Mouse (Mus musculus): ENCODE measurements around the gene 1700066M21Rik.

Gene 1700066M21Rik

DNA sequence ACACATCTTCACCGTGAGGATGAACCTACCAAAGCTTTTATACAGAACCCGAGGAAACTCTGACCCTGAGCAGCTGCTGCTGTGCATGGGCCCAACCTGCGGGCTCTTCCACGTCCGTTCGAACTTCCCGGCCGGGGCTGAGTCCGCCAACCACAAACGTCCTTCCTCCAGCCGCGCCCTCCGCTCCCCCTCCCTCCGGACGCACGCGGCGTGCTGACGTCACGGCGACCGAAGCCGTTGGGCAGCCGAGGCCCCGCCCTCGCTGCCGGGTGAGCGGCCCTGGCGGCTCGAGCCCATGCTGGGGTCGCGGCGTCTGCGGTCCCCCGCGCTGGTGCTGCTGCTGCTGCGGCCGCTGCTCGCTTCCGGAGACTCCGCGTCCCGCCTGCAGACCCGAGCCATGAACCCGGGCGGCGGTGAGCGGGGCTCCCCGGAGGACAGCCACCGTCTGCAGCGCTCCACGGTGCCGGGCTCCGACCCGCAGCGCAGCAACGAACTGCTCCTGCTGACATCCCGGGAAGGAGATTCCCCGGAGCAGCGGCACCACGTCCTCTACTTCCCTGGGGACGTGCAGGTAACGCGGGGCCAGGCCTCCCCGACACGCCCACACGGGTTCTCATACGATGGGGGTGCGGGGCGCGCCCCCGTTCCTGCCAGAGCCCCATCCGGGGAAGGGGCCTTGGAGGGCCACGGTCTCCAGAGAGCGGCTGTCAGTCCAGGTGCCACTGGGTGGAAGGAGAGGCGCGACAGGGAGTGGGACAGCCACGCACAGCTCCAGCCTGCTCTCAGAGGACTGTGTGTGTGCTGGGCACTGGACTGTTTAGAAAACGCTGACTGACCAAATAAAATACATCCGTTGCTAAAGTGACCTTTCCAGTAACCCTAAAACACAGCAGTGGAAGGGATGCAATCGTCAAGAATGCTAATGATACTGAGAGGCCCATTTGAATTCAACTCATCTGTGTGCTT lies at the start of gene 1700066M21Rik:
1700066M21Rik (plus strand) TSS at position 245 of the 966 bp plus-strand sequence.
- DNase-seq (ENCODE audit: low spot score): peak; percentile 82

- DNase-seq (ENCODE audit: low spot score): no peak
Measured at GRCm38 (mm10) chr1:57329285-57330093, 47.9 kb upstream of the 1700066M21Rik start.

GRCm38 (mm10) chr1:57330228-57330627 lies 47.2 kb upstream of the 1700066M21Rik start:
- DNase-seq (ENCODE audit: low spot score): no peak

DNA sequence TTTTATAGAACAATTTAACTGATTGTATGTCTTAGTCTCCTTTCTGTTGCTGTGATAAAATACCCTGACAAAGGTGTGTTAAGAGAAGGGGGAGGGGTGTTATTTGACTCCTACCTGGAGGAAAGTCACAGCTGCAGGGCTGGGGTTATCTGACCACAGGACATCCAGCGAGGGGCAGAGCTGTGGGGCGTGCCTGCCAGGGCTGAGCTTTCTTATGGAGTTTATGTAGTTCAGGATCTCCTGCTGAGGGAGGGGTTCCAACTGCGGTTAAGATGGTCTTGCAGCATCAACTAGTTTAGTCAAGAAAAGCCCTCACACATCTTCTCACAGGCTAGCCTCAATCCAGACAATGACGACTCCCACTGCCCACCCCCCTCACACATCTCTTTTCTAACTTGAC lies 45.4 kb upstream of the 1700066M21Rik start:
- no peak for DNase-seq (ENCODE audit: low spot score)

GRCm38 (mm10) chr1:57333550-57334213 lies 43.7 kb upstream of the 1700066M21Rik start:
- no peak for DNase-seq (ENCODE audit: low spot score)

DNA sequence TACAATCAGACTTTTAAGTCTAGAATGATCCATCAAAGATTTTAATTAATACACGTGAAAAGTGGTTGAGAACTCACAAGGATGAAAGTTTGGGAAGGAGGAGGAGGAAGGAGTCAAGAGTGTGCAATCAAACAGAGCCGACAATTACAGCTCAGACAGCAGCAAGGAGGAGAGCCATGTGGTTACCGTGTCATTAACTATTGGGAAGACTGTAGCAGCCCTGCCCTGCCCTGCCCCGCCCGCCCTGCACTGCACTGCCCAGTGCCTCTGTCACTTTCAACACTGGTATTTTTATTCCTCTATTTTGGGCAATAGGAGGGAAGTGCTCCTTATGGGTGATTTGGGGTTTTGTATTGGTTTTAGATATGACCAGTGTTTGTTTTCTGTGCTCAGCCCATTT lies 42.2 kb upstream of the 1700066M21Rik start:
- DNase-seq (ENCODE audit: low spot score): no peak

DNA sequence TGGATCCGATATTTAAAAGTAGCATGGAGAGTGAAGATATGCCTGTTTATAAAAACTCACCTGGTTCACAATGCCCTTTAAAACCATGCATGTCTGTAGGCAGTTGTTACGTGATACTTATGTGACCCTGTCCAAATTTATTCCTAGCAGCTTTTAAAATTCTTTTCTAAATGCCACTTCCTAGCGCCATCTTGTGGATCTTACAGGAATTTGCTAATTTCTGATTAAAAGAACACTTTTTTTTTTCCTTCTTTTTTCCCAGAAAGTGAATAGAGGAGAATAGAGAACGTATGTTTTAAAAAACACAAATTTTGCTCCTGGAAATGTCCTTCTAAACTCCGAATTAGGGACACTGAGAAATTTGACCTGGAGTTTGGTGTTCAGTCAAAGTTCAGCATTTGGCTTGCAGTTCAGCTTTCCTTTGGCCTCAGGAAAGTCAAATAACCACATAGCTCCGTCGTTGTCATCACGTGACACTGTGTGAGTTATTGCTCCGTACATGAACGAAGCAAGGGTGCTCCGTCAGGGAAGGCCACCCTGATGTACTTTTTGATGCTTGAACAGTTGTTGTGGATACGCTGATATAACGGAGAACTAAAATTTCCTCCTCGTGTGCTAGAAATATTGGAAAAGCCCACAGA lies 38.1 kb upstream of the 1700066M21Rik start:
- DNase-seq (ENCODE audit: low spot score): no peak

DNA sequence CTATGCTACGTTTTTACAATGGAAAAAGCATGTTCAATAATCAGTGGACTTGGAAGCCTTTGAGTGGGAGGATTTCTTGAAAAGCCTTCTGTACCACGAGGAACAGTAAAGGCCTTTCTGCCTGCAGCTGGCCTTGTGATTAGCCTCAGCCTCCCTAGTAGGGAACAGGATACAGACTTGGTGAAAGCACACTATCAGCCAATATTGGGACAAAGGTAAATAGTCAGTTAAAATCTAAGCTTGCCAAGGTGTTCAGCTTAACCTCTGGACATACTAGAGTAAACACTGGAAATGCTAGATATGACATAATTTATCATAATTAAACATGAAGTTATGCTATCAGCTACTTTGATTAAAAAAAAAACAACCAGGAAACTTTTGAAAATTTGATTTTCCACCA lies 36.2 kb upstream of the 1700066M21Rik start:
- no peak for DNase-seq (ENCODE audit: low spot score)

DNA sequence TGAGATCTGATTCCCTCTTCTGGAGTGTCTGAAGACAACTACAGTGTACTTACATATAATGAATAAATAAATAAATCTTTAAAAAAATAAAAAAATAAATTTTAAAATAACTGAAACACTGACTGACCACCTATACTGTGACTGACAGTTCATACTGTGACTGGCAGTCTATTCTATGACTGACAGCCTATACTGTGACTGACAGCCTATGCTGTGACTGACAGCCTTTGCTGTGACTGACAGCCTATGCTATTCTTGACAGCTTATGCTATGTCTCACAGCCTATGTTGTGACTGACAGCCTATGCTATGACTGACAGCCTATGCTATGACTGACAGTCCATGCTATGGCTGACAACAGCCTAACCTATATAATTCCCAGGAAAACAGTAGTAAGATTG lies 29.9 kb upstream of the 1700066M21Rik start:
- no peak for DNase-seq (ENCODE audit: low spot score)

DNA sequence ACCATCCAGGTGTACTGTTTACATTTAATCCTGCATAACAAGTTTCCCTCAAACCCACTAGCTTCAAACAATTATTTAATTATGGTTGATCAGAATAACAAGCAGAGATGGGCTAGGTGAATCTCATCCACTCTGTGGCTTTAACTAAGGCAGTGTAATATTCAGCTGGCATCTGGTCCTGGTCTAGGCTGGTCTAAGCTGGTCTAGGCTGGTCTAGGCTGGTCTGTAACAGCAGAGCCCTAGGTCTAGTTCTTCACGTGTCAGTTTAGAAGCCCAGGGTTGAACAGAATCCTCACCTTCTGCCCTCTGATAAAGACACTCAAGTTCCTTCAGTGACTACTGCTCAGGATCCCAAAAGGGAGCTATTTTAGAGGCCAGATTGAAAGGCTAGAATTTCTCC lies 25.5 kb upstream of the 1700066M21Rik start:
- no peak for DNase-seq (ENCODE audit: low spot score)

DNA sequence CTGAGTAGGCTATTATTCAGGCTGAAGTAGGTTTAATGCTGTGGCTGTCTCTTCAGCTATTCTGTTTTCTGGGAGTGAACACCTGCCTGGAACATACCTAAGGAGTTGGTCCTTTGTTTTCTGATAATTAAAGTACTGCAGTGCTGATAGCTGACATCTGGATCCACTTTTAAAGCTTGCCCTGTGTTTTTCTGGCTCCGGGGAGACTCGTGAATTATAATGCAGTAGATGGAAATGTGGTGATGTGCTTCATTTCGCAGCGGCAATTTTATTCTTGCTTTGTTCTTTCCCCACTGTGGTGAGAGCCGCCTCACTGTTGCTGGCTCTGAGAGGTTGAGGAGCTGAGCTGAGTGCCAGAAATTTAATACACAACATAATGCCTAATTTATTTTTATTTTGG lies 18.9 kb upstream of the 1700066M21Rik start:
- DNase-seq (ENCODE audit: low spot score): no peak

DNA sequence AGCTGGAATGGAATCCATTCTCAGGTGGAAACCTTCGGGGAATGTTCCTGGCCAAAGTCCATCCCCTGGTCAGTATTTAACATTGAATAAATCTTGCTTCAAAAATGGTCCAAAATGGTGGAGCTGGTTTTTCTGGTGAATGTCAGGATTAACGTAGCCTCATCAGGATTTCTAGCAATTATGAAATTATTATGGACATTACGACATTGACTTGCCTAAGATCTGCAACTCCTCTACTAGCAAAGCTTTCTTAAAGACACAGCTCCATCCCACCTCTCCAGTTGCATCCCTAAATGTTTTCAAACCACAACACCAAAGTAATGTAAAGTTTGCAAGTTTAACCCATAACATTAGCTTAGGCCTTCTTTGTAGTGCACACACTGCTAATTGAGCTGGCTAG lies 10.0 kb upstream of the 1700066M21Rik start:
- no peak for DNase-seq (ENCODE audit: low spot score)

DNA sequence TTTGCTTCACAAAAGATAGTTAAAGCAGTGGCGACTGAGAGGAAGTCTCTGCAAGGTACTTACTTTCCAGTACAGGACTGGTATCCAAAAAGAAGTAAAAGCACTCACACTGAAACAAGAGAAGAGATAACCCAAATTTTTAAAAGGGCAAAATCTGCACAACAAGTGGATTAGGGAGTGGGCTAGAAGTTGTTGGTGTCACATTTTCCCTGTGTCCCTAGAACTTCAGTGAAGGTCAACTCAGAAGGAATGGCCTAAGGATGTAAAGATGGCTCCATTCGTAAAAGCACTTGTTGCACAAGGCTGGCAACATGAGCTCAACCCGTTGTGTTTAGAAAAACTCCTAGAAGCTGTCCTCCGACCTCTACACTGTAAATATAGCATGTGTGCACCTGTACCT lies 8.3 kb upstream of the 1700066M21Rik start:
- no peak for DNase-seq (ENCODE audit: low spot score)

DNA sequence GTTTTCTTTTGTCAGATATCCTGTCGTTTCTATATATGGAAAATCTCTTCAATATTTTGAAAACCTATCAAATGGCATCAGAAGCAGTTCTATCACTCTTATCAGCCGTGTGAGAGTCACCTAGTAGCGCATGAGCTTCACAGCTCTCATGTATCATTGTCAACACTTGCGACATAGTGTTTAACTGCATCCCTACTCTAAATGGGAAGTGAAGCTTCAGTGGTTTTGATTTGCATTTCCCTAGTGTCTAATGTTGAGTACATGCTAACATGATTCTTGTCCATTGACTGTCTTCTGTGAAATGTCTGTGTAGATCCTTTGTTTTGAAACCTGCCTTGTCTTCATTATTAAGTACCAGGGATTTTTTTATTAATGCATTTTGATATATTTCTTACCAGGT lies 7.0 kb upstream of the 1700066M21Rik start:
- DNase-seq (ENCODE audit: low spot score): no peak

DNA sequence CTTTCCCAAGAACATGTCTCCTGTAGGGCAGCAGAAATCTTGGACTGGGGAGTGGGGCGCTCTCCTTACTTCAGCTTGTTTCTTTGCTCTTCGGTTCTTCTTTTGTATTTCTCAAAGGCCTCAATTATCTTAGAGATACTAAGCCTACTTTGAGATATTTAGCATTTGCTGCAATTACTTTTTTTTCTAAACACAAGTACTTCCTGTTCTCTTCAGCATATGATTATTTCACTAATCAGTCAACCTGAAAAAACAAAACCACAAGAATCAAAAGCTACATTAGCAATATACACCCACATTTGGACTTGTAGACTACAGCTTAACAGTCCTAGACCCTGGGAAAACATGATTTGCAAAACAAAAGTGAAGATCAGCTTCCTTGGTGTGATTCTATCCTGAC lies 2.1 kb upstream of the 1700066M21Rik start:
- no peak for DNase-seq (ENCODE audit: low spot score)

GRCm38 (mm10) chr1:57376806-57377205 lies 614 bp upstream of the 1700066M21Rik start:
- no peak for DNase-seq (ENCODE audit: low spot score)

GRCm38 (mm10) chr1:57386519-57386918 lies 9.1 kb downstream of the 1700066M21Rik start:
- DNase-seq (ENCODE audit: low spot score): no peak

DNA sequence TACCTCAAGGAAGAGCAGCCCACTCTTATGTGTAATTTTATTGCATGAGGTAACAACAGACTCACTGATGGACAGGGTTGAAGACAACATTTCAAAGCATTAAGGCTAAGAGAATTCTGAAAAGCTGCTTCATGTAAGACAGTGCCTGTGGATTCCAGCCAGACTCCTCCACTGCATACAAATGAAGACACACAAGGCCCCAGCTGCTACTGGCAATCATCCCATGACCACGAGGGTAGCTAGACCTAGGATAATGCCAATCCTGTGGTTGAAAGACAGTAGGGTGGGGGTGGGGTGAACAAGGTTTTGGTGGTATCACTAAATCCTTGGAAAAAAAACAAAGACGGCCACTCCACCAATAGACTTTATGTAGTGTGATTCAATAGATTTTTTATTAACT lies 10.5 kb downstream of the 1700066M21Rik start:
- no peak for DNase-seq (ENCODE audit: low spot score)

GRCm38 (mm10) chr1:57388402-57389155 lies 11.2 kb downstream of the 1700066M21Rik start:
- no peak for DNase-seq (ENCODE audit: low spot score)

- no peak for DNase-seq (ENCODE audit: low spot score)
Measured at GRCm38 (mm10) chr1:57390993-57391790, 13.8 kb downstream of the 1700066M21Rik start.

Measured in urinary bladder, postnatal 10 days (tissue).